Mouse (Mus musculus) stomach, embryonic 15.5 days (tissue): Measurements from ENCODE around the gene Gm10392. TPM values are rescaled to one million over a fixed set of nuclear protein-coding genes. Genes with fewer than 3 reads are reported as not detected.
A peak's percentile ranks its signal among the peaks of the same experiment; 100 is the strongest.

Experiments
- ATAC-seq: fragments of 200-750 bp; cut with Nextera tagmentation; 2 replicates; pipeline ENCODE4 v1.8.0; 2017; ENCODE audit warnings: low read depth, moderate number of reproducible peaks, moderate TSS enrichment; ENCODE audit not compliant: insufficient read depth, low FRiP score
- H3K27ac ChIP-seq: fragments of 300-500 bp; sonication (generic); 2 replicates; pipeline ENCODE4 v1.5.1; 2015; ENCODE audit warnings: mild to moderate bottlenecking, inconsistent platforms
- H3K27me3 ChIP-seq: fragments of 300-500 bp; sonication (generic); replicated peaks from 2 replicates; pipeline ENCODE4 v1.6.1; 2015; ENCODE audit warnings: inconsistent platforms
- H3K36me3 ChIP-seq: fragments of 300-500 bp; sonication (generic); 2 replicates; pipeline ENCODE4 v1.6.1; 2015; ENCODE audit warnings: inconsistent platforms
- H3K4me1 ChIP-seq: fragments of 300-500 bp; sonication (generic); 2 replicates; pipeline ENCODE4 v1.6.1; 2015; ENCODE audit warnings: inconsistent platforms
- H3K4me2 ChIP-seq: fragments of 300-500 bp; sonication (generic); 2 replicates; pipeline ENCODE4 v1.6.1; 2015; ENCODE audit warnings: mild to moderate bottlenecking, inconsistent platforms
- H3K4me3 ChIP-seq: fragments of 300-500 bp; sonication (generic); replicated peaks from 2 replicates; pipeline ENCODE4 v1.5.1; 2015; ENCODE audit warnings: inconsistent platforms
- H3K9ac ChIP-seq: fragments of 300-500 bp; sonication (generic); 2 replicates; pipeline ENCODE4 v1.6.1; 2015; ENCODE audit warnings: inconsistent platforms
- H3K9me3 ChIP-seq: fragments of 300-500 bp; sonication (generic); 2 replicates; pipeline ENCODE4 v1.6.1; 2016; ENCODE audit warnings: inconsistent platforms
- WGBS: fragments of 180-500 bp; shearing (Covaris S2); methylation state at CpG from one replicate; pipeline ENCODE4 v1.1.7; 2015; 5-methylcytosine and 5-hydroxymethylcytosine counted together
- polyA plus RNA-seq: library from polyadenylated mRNA; unstranded; fragments of >200 nt; fragmentation: Nextera tagmentation; extraction: Ambion mirVana; gene quantifications from 2 replicates; pipeline ENCODE4 v1.2.1, GENCODE M21; 2015

The Gm10392 gene
- polyA plus RNA-seq, 1 experiment from 2014 or later, result 0.13 TPM

DNA sequence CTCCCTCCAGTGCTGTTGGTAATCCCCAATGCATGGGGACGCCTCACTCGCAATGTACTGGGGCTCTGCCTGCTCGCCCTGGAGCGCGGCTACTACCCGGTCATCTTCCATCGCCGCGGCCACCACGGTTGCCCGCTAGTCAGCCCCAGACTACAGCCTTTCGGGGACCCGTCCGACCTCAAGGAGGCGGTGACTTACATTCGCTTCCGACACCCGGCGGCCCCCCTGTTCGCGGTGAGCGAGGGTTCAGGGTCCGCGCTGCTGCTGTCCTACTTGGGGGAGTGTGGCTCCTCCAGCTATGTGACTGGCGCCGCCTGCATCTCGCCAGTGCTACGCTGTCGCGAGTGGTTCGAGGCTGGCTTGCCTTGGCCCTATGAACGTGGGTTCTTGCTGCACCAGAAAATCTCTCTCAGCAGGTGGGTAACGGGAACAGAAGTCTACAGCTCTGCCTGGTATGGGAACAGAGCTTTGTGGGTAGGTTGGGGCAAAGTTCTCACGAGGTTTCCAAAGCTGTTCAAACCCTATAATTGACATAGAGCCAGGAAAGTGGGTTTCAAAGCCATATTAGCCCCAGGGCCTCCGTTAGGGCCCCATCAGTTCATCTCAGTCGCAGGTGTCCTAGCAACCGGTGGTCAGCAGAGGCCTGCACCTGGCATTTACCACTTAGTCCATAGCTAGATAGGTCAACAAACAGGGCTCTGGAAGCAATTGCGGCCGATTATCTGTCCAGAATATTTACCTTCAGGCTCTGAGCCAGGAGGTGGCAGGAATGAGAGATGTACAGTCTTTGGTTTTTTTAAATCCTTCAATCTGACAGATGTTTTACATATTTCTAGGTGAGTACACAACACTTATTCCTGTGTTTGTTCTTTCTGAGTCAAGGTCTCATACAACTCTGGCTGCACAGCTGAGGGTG, 3.1 kb downstream of the Gm10392 start, which contains the start of gene Trp53i13:
Gene Trp53i13 (minus strand): TSS at position 344 of the 916 bp plus-strand sequence.
- Histone ChIP-seq H3K27ac (no peak within 1 kb of the TSS; the same call in 1 of the 2 replicates), H3K4me3 (peak within 1 kb of the TSS; percentile 71), H3K4me2 (peak within 1 kb of the TSS; percentile 92), H3K4me1 (peaks cover 27% of the 10 kb centered on the region), H3K9me3 (no peaks in the 10 kb centered on the region), H3K9ac (peak within 1 kb of the TSS; percentile 7; the same call in 1 of the 2 replicates), H3K27me3 (0 out of 2 replicates have a peak, but pooled peaks cover 7% of the 10 kb centered on the region), H3K36me3 (no peaks in the 10 kb centered on the region)
- ATAC-seq, result no peak
- WGBS, result 8% methylated on average over 39 of the region's 39 CpGs

GRCm38 (mm10) chr11:77514832-77515636, 4.0 kb downstream of the Gm10392 start, which contains the start of gene Abhd15:
Gene Abhd15, plus strand, starts transcription at chr11:77515121.
- H3K27ac ChIP-seq, result no peak within 1 kb of the TSS; the same call in 1 of the 2 replicates
- under 1% methylated on average over 72 of the region's 72 CpGs for WGBS
- ATAC-seq, result peak; percentile 63
- H3K9me3 ChIP-seq, result no peaks in the 10 kb centered on the region
- H3K4me3 ChIP-seq, result peak within 1 kb of the TSS; percentile 71
- H3K4me2 ChIP-seq, result peak within 1 kb of the TSS; percentile 92
- no peaks in the 10 kb centered on the region for H3K36me3 ChIP-seq
- 0 out of 2 replicates have a peak, but pooled peaks cover 7% of the 10 kb centered on the region for H3K27me3 ChIP-seq
- H3K9ac ChIP-seq, result peak within 1 kb of the TSS; percentile 20; the same call in 1 of the 2 replicates
- H3K4me1 ChIP-seq, result peaks cover 27% of the 10 kb centered on the region

GRCm38 (mm10) chr11:77514281-77514831, 4.6 kb downstream of the Gm10392 start:
- Histone ChIP-seq H3K4me2 (peak overlapping the region; percentile 92), H3K4me1 (peaks cover 27% of the 10 kb centered on the region), H3K9me3 (no peaks in the 10 kb centered on the region), H3K27me3 (0 out of 2 replicates have a peak, but pooled peaks cover 7% of the 10 kb centered on the region), H3K27ac (no peak overlapping the region), H3K9ac (peak overlapping the region; percentile 20; the same call in 1 of the 2 replicates), H3K36me3 (no peaks in the 10 kb centered on the region), H3K4me3 (peak overlapping the region; percentile 71)
- ATAC-seq, result no peak
- 17% methylated on average over 19 of the region's 19 CpGs for WGBS

DNA sequence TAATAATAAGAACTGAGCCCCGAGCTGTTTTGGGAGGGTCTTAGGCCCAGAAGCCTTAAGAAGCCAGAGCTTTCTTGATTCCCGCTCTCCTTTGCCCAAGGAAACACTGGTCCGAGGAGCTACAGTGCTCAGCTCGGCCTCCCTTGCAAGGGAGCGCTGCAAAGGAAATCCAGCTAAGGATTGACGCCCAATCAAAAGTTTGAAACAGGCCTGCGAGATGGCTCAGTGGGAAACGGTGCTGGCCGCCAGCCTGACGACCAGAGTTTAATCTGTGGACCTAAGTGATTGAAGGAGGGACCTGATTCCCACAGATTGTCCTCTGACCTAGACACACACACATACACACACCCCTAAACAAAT, 5.2 kb downstream of the Gm10392 start:
- peak overlapping the region; percentile 92 for H3K4me2 ChIP-seq
- no peaks in the 10 kb centered on the region for H3K36me3 ChIP-seq
- no peak overlapping the region for H3K9ac ChIP-seq
- H3K27me3 ChIP-seq, result 0 out of 2 replicates have a peak, but pooled peaks cover 7% of the 10 kb centered on the region
- 16% methylated on average over 10 of the region's 10 CpGs for WGBS
- no peak for ATAC-seq
- H3K4me1 ChIP-seq, result peaks cover 27% of the 10 kb centered on the region
- H3K4me3 ChIP-seq, result peak overlapping the region; percentile 71
- no peaks in the 10 kb centered on the region for H3K9me3 ChIP-seq
- peak overlapping the region; percentile 7 for H3K27ac ChIP-seq

GRCm38 (mm10) chr11:77512891-77513810, 5.8 kb downstream of the Gm10392 start:
- no peaks in the 10 kb centered on the region for H3K9me3 ChIP-seq
- peaks cover 32% of the 10 kb centered on the region for H3K4me1 ChIP-seq
- under 1% methylated on average over 70 of the region's 84 CpGs for WGBS
- peak overlapping the region; percentile 71 for H3K4me3 ChIP-seq
- peak overlapping the region; percentile 92 for H3K4me2 ChIP-seq
- peak; percentile 75 for ATAC-seq
- 0 out of 2 replicates have a peak, but pooled peaks cover 7% of the 10 kb centered on the region for H3K27me3 ChIP-seq
- no peaks in the 10 kb centered on the region for H3K36me3 ChIP-seq
- H3K9ac ChIP-seq, result peak overlapping the region; percentile 67; the same call in 1 of the 2 replicates
- peak overlapping the region; percentile 86 for H3K27ac ChIP-seq

GRCm38 (mm10) chr11:77511336-77511735, 7.7 kb downstream of the Gm10392 start:
- Histone ChIP-seq H3K4me1 (peaks cover 33% of the 10 kb centered on the region), H3K4me2 (no peak overlapping the region)
- ATAC-seq, result no peak

DNA sequence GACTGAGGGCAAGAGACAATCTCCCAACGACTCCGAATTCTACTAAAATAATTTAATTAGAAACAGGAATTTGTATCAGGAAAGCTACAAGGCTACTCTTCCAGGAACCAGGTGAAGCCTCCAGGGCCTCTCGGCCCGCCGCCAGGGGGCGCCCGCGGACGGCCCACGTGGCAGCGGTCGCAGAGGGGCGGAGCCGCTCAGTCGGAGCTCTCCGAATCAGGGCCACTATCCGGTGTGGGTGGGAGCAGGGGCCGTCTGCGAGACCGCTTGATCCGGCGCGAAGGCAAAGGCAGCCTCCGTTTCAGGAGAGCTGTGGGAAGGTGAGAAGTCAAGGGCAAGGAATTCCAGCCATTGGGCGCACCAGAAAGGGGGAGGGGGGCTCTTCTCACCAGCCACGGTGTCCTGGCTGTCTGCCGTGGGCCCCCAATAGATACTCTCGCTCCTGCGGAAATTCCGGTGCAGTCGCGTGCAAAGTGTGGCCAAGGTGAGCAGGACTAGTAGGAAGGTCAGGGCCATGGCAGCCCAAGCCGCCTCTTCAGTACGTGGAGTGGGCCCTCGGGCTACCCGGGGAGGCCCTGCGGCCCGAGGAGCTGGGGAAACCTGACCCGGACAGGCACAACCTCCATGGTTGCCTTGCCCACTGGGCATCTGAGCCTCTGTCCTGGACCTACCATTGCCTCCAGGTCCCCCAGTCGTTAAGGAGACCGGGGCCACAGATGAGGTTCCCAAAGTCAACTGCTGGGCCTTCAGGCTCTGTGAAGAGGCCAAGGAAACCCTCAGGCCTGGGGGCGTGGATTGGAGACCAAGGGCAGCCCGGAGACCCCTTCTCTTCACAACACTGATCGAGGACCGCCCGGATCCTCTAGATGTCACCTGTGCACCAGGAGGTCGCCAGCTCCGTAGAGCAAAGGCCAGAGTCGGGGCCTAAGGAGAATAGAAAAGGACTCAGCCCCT, 10.7 kb downstream of the Gm10392 start:
- ATAC-seq, result peak; percentile 23; the same call in 1 of the 2 replicates
- peaks cover 39% of the 10 kb centered on the region for H3K36me3 ChIP-seq
- H3K27me3 ChIP-seq, result no peaks in the 10 kb centered on the region
- H3K9ac ChIP-seq, result peak overlapping the region; percentile 35; the same call in 1 of the 2 replicates
- 23% methylated on average over 49 of the region's 49 CpGs for WGBS
- H3K9me3 ChIP-seq, result no peaks in the 10 kb centered on the region
- H3K4me1 ChIP-seq, result peaks cover 11% of the 10 kb centered on the region
- H3K27ac ChIP-seq, result peak overlapping the region; percentile 9; the same call in 1 of the 2 replicates
- peak overlapping the region; percentile 74 for H3K4me2 ChIP-seq
- H3K4me3 ChIP-seq, result peak overlapping the region; percentile 37

More at GRCm38 (mm10) chr11:77511336-77511735, 7.7 kb downstream of the Gm10392 start:
- WGBS, result 70% methylated on average over 5 of the region's 5 CpGs
- no peak overlapping the region for H3K4me3 ChIP-seq
- 0 out of 2 replicates have a peak, but pooled peaks cover 7% of the 10 kb centered on the region for H3K27me3 ChIP-seq
- H3K9ac ChIP-seq, result no peak overlapping the region
- no peak overlapping the region for H3K27ac ChIP-seq
- H3K36me3 ChIP-seq, result peaks cover 11% of the 10 kb centered on the region
- H3K9me3 ChIP-seq, result no peaks in the 10 kb centered on the region

- no peak overlapping the region for H3K4me2 ChIP-seq
- H3K4me3 ChIP-seq, result no peak overlapping the region
- no peak overlapping the region for H3K27ac ChIP-seq
- no peaks in the 10 kb centered on the region for H3K9me3 ChIP-seq
- ATAC-seq, result no peak
- H3K9ac ChIP-seq, result no peak overlapping the region
- 75% methylated on average over 4 of the region's 4 CpGs for WGBS
- H3K36me3 ChIP-seq, result peaks cover 49% of the 10 kb centered on the region
- H3K27me3 ChIP-seq, result no peaks in the 10 kb centered on the region
- H3K4me1 ChIP-seq, result peaks cover 17% of the 10 kb centered on the region
Measured at GRCm38 (mm10) chr11:77507426-77507825, 11.6 kb downstream of the Gm10392 start.

GRCm38 (mm10) chr11:77506941-77507340, 12.1 kb downstream of the Gm10392 start:
- Histone ChIP-seq H3K4me2 (no peak overlapping the region), H3K4me3 (no peak overlapping the region), H3K9ac (no peak overlapping the region), H3K27ac (no peak overlapping the region), H3K9me3 (no peaks in the 10 kb centered on the region), H3K27me3 (no peaks in the 10 kb centered on the region), H3K4me1 (peaks cover 14% of the 10 kb centered on the region), H3K36me3 (peaks cover 51% of the 10 kb centered on the region)
- no peak for ATAC-seq
- 84% methylated on average over 6 of the region's 6 CpGs for WGBS

GRCm38 (mm10) chr11:77506273-77506672, 12.7 kb downstream of the Gm10392 start:
- ATAC-seq, result no peak
- 75% methylated on average over 14 of the region's 14 CpGs for WGBS
- Histone ChIP-seq H3K4me1 (peaks cover 14% of the 10 kb centered on the region), H3K27ac (no peak overlapping the region), H3K27me3 (no peaks in the 10 kb centered on the region), H3K9ac (no peak overlapping the region), H3K4me3 (no peak overlapping the region), H3K4me2 (no peak overlapping the region), H3K9me3 (no peaks in the 10 kb centered on the region), H3K36me3 (peaks cover 51% of the 10 kb centered on the region)
